Mouse (Mus musculus) megakaryocyte, embryonic 14.5 days (primary cell): ENCODE data around the gene Itpa.

Source experiments
- FLI1 ChIP-seq: IDR thresholded peaks from 2 replicates; pipeline ENCODE4 v1.6.1; 2012; ENCODE audit warnings: low read length, inconsistent platforms, mixed read lengths
- GATA1 ChIP-seq: IDR thresholded peaks from 3 replicates; pipeline ENCODE4 v1.6.1; 2012; ENCODE audit warnings: mixed read lengths, low read length, inconsistent platforms, borderline replicate concordance

- TF ChIP-seq FLI1 (no peak), GATA1 (no peak)
Observed at GRCm38 (mm10) chr2:130707057-130707456, 39.6 kb downstream of the Itpa start.
